Mouse (Mus musculus) heart, postnatal 0 days (tissue): ENCODE results near the gene Cand1.

ENCODE experiments used
- CTCF ChIP-seq: IDR thresholded peaks from 2 replicates; pipeline ENCODE4 v1.5.1; 2016; ENCODE audit warnings: antibody characterized with exemption, control low read depth, low read depth
- EP300 ChIP-seq: IDR thresholded peaks from 2 replicates; pipeline ENCODE4 v1.6.1; 2016; ENCODE audit warnings: antibody characterized with exemption, low read depth

DNA sequence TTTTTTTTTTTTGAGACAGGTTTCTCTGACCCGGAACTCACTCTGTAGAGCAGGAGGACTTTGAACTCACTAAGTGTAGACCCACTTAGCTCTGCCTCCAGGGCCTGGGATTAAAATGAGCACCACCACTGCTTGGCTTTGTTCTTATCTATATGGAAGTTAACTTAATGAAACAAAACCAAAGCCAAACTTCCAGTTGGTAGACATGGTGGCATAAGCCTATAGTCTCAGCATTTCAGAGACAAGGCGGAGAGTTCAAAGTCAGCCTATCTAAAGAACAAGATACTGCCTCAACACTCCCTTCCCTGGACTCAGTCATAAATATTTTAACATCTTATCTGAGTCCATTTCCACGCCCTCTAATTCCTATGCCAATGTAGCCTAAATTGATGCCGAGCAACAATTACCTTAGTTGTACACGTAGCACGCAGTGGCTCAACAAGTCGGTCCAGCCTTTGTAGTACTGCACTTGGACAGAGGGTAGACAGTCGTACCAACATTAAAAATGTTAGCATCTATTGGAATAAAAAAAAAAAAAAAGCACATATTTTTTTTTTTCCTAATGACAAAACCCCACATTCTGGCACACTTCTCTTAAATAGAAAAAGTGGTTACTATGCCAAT, 33.4 kb downstream of the Cand1 start:
- no peak for TF ChIP-seq CTCF
- no peak for TF ChIP-seq EP300
